Mouse (Mus musculus) liver, postnatal 0 days (tissue): ENCODE measurements around the gene Ero1l.

ENCODE experiments used
- CTCF ChIP-seq: sonication (generic); IDR thresholded peaks from 2 replicates; pipeline ENCODE4 v1.5.1; 2016; ENCODE audit warnings: antibody characterized with exemption, low read depth
- EP300 ChIP-seq: IDR thresholded peaks from 2 replicates; pipeline ENCODE4 v1.6.1; 2016; ENCODE audit warnings: antibody characterized with exemption, low read depth, mild to moderate bottlenecking

DNA sequence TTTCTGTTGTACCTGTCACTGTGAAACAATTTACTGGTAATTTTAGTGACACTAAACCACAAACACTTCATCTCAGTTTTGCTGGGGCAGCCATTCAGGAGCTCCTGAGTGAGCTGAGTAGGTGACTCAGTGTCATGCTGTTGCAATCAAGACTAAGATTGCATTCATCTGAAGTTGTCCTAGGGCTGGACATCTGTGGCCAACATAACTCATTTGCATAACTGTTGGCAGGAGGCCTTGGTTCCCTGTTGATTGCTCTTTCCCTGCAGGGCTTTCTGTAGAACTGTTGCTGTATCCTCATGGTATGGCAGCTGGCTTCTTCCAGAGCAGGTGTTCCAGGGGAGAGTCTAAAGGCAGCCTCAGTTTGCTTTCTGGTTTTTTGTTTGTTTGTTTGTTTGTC is 6.9 kb upstream of the Ero1l start:
- TF ChIP-seq CTCF: no peak
- TF ChIP-seq EP300: no peak
